Comparison of ENCODE assay signal across 28 mouse cellular contexts in the genomic region with DNA sequence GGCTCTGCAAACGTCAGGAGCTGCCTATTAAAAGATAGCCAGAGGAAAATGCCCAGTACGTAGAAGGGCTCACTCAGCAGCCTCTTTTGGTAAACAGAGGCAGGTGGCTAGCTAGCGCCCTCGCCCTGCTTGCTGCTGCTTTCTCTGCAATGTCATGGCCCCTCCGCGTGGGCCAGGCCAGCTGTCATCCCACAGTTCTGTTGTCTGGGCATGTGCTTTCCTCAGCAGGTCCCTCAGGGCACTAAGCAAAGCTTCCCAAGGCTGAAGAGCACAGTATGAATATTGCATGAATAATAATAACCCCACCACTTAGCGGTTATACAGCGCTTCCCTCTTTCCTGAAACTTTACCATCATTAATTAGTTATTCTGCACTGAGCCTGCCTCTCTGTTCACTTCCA. TPM values are rescaled to one million over a fixed set of nuclear protein-coding genes. Genes with fewer than 3 reads are reported as not detected.
DNase-seq lines count a peak whose midpoint lies in the region; ATAC-seq and TF ChIP-seq lines count a peak whose summit lies in the region.
"Had no signal": no experiment of that assay in that cellular context is flagged by ENCODE, and none has a peak within 500 bp of the region (broad histone marks: within the 10 kb centered on the region; RNA-seq: fewer than 3 reads in every experiment).

No protein-coding gene starts in this region.

- peak; percentile 45 for DNase-seq in intestine, embryonic 14.5 days (ENCODE audit: low spot score)
- peak; percentile 33 for DNase-seq in brain, embryonic 14.5 days (ENCODE audit: low read depth)
- DNase-seq in layer of hippocampus, adult 9-11 months = no peak
- DNase-seq in cerebellum, postnatal 25 days = no peak
- DNase-seq: adrenal gland, adult 2 months; cerebellum, adult 11-12 months; gastrocnemius, adult 2 months; heart, postnatal 4 days; kidney, postnatal 25 days; layer of hippocampus, postnatal 36 days; lung, adult 18-20 months; lung, postnatal 10 days; right cerebral cortex, postnatal 14 days had no signal

- no peaks in the 10 kb centered on the region for H3K27me3 ChIP-seq in intestine, embryonic 14.5 days (replicated peaks; ENCODE audit: control insufficient read depth, insufficient read depth, low read length)
- no peaks in the 10 kb centered on the region for H3K27me3 ChIP-seq in intestine, embryonic 15.5 days (replicated peaks)
- no peaks in the 10 kb centered on the region for H3K27me3 ChIP-seq in embryonic facial prominence, embryonic 15.5 days
- no peaks in the 10 kb centered on the region for H3K27me3 ChIP-seq in midbrain, embryonic 16.5 days (ENCODE audit: control insufficient read depth, insufficient read depth, low read depth, low read length)
- H3K27me3 ChIP-seq: forebrain, embryonic 13.5 days; limb, embryonic 13.5 days; liver, embryonic 12.5 days had no signal

- 63% methylated on average over 8 of the region's 8 CpGs for WGBS in intestine, embryonic 14.5 days
- whole genome bisulfite sequencing in intestine, embryonic 15.5 days = 59% methylated on average over 8 of the region's 8 CpGs
- 58% methylated on average over 8 of the region's 8 CpGs for WGBS in embryonic facial prominence, embryonic 15.5 days
- WGBS in midbrain, embryonic 16.5 days = 45% methylated on average over 8 of the region's 8 CpGs

- H3K9me3 ChIP-seq in intestine, embryonic 14.5 days (ENCODE audit: control insufficient read depth, low read length) = no peaks in the 10 kb centered on the region
- H3K9me3 ChIP-seq in intestine, embryonic 15.5 days = no peaks in the 10 kb centered on the region
- no peaks in the 10 kb centered on the region for H3K9me3 ChIP-seq in embryonic facial prominence, embryonic 15.5 days (replicated peaks)
- H3K9me3 ChIP-seq in midbrain, embryonic 16.5 days (replicated peaks; ENCODE audit: control insufficient read depth, low read length, poor library complexity, severe bottlenecking) = no peaks in the 10 kb centered on the region
- H3K9me3 ChIP-seq: forebrain, embryonic 13.5 days; heart, embryonic 15.5 days; limb, embryonic 13.5 days; liver, embryonic 12.5 days had no signal

- no peak overlapping the region for H3K4me2 ChIP-seq in intestine, embryonic 14.5 days (ENCODE audit: low read length)
- H3K4me2 ChIP-seq in intestine, embryonic 15.5 days (replicated peaks) = no peak overlapping the region
- no peak overlapping the region for H3K4me2 ChIP-seq in embryonic facial prominence, embryonic 15.5 days (replicated peaks)
- H3K4me2 ChIP-seq in midbrain, embryonic 16.5 days (ENCODE audit: low read length) = no peak overlapping the region
- H3K4me2 ChIP-seq: forebrain, embryonic 13.5 days; heart, embryonic 15.5 days; limb, embryonic 13.5 days; liver, embryonic 12.5 days had no signal

- H3K36me3 ChIP-seq in intestine, embryonic 14.5 days (ENCODE audit: control insufficient read depth, insufficient read depth, low read length) = no peaks in the 10 kb centered on the region
- no peaks in the 10 kb centered on the region for H3K36me3 ChIP-seq in intestine, embryonic 15.5 days
- H3K36me3 ChIP-seq in embryonic facial prominence, embryonic 15.5 days = no peaks in the 10 kb centered on the region
- H3K36me3 ChIP-seq in midbrain, embryonic 16.5 days (ENCODE audit: control insufficient read depth, insufficient read depth, low read length) = no peaks in the 10 kb centered on the region
- H3K36me3 ChIP-seq: heart, embryonic 15.5 days; limb, embryonic 13.5 days; liver, embryonic 12.5 days had no signal

- H3K4me3 ChIP-seq in intestine, embryonic 14.5 days (ENCODE audit: low read depth, low read length) = no peak overlapping the region
- no peak overlapping the region for H3K4me3 ChIP-seq in intestine, embryonic 15.5 days (replicated peaks)
- no peak overlapping the region for H3K4me3 ChIP-seq in embryonic facial prominence, embryonic 15.5 days (replicated peaks)
- no peak overlapping the region for H3K4me3 ChIP-seq in midbrain, embryonic 16.5 days (ENCODE audit: low read depth, low read length)
- H3K4me3 ChIP-seq: erythroblast, embryonic 14.5 days; forebrain, embryonic 13.5 days; gastrocnemius, adult 2 months; heart, embryonic 15.5 days; layer of hippocampus, adult 2 months; limb, embryonic 13.5 days; liver, embryonic 12.5 days had no signal

- no peak overlapping the region for H3K27ac ChIP-seq in intestine, embryonic 14.5 days (ENCODE audit: low read depth)
- no peak overlapping the region for H3K27ac ChIP-seq in intestine, embryonic 15.5 days
- H3K27ac ChIP-seq in embryonic facial prominence, embryonic 15.5 days (replicated peaks) = no peak overlapping the region
- H3K27ac ChIP-seq in midbrain, embryonic 16.5 days (ENCODE audit: low read length) = no peak overlapping the region
- H3K27ac ChIP-seq: forebrain, embryonic 13.5 days; gastrocnemius, adult 2 months; heart, embryonic 15.5 days; layer of hippocampus, adult 2 months; limb, embryonic 13.5 days; liver, embryonic 12.5 days; stomach, postnatal 0 days had no signal

- ATAC-seq in intestine, embryonic 14.5 days (replicated peaks; ENCODE audit: low FRiP score, low TSS enrichment, low read depth) = no peak
- ATAC-seq in intestine, embryonic 15.5 days = no peak
- ATAC-seq in embryonic facial prominence, embryonic 15.5 days (ENCODE audit: insufficient number of reproducible peaks, low FRiP score, low TSS enrichment, low read depth) = 0 out of 2 replicates have a peak, but pooled peaks have one; percentile 37
- ATAC-seq in midbrain, embryonic 16.5 days = 0 out of 2 replicates have a peak, but pooled peaks have one; percentile 32
- ATAC-seq: forebrain, embryonic 13.5 days; intestine, embryonic 16.5 days; liver, embryonic 12.5 days had no signal

- TF ChIP-seq CTCF in brain, embryonic 14.5 days (IDR thresholded peaks at IDR 0.05; ENCODE audit: borderline replicate concordance, extremely low read depth, insufficient read depth, insufficient read length) = no peak

- no peak overlapping the region for H3K9ac ChIP-seq in intestine, embryonic 14.5 days (ENCODE audit: low read length)
- H3K9ac ChIP-seq in intestine, embryonic 15.5 days = no peak overlapping the region
- no peak overlapping the region for H3K9ac ChIP-seq in embryonic facial prominence, embryonic 15.5 days
- no peak overlapping the region for H3K9ac ChIP-seq in midbrain, embryonic 16.5 days (ENCODE audit: low read depth, low read length)
- H3K9ac ChIP-seq: forebrain, embryonic 13.5 days; heart, embryonic 15.5 days; limb, embryonic 13.5 days; liver, embryonic 12.5 days had no signal

- TF ChIP-seq POLR2A in brain, embryonic 14.5 days (IDR thresholded peaks at IDR 0.05; ENCODE audit: borderline replicate concordance, extremely low read depth, insufficient read depth, insufficient read length, poor library complexity, severe bottlenecking) = no peak

- H3K4me1 ChIP-seq in intestine, embryonic 14.5 days (replicated peaks; ENCODE audit: control insufficient read depth, insufficient read depth, low read length) = 0 out of 2 replicates have a peak, but pooled peaks cover 5% of the 10 kb centered on the region
- H3K4me1 ChIP-seq in intestine, embryonic 15.5 days (replicated peaks) = 0 out of 2 replicates have a peak, but pooled peaks cover 3% of the 10 kb centered on the region
- H3K4me1 ChIP-seq in embryonic facial prominence, embryonic 15.5 days = no peaks in the 10 kb centered on the region
- H3K4me1 ChIP-seq in midbrain, embryonic 16.5 days (ENCODE audit: control insufficient read depth, insufficient read depth, low read length) = no peaks in the 10 kb centered on the region
- H3K4me1 ChIP-seq: limb, embryonic 13.5 days; liver, embryonic 12.5 days had no signal

RNA-seq across cellular contexts. Expression of a gene that starts 10.6 kb away (rescaled TPM):
- polyA plus RNA-seq in intestine, embryonic 14.5 days (2014; fragmentation: Nextera tagmentation; extraction: Ambion mirVana) = 1.4 and 2.2 TPM in 2 replicates
- polyA plus RNA-seq in intestine, embryonic 15.5 days (2015; fragmentation: Nextera tagmentation; extraction: Ambion mirVana) = 1.3 and 2.0 TPM in 2 replicates
- polyA plus RNA-seq in brain, embryonic 14.5 days (2012; rRNA removed) = 0.38 and 0.62 TPM in 2 replicates
- polyA plus RNA-seq in embryonic facial prominence, embryonic 15.5 days (2015; fragmentation: Nextera tagmentation; extraction: Ambion mirVana) = 0.60 and 0.68 TPM in 2 replicates
- 0.69 and 0.73 TPM in 2 replicates for polyA plus RNA-seq in midbrain, embryonic 16.5 days (2015; fragmentation: Nextera tagmentation; extraction: Ambion mirVana)
- polyA plus RNA-seq: erythroblast, embryonic 14.5 days had no signal

RNA-seq across cellular contexts. Expression of a gene that starts 37.4 kb away (rescaled TPM):
- polyA plus RNA-seq in intestine, embryonic 14.5 days (2014; fragmentation: Nextera tagmentation; extraction: Ambion mirVana) = not detected in 2 replicates
- polyA plus RNA-seq in intestine, embryonic 15.5 days (2015; fragmentation: Nextera tagmentation; extraction: Ambion mirVana) = 0.06 and 0.11 TPM in 2 replicates
- polyA plus RNA-seq in brain, embryonic 14.5 days (2012; rRNA removed) = not detected in 2 replicates
- 0.07 and 0.19 TPM in 2 replicates for polyA plus RNA-seq in embryonic facial prominence, embryonic 15.5 days (2015; fragmentation: Nextera tagmentation; extraction: Ambion mirVana)
- 0.08 TPM in 1 of 2 replicates, not detected in the other for polyA plus RNA-seq in midbrain, embryonic 16.5 days (2015; fragmentation: Nextera tagmentation; extraction: Ambion mirVana)
- polyA plus RNA-seq: C2C12; embryonic facial prominence, embryonic 11.5 days; erythroblast, embryonic 14.5 days; forebrain, embryonic 13.5 days; limb, embryonic 13.5 days; liver, embryonic 12.5 days; stomach, postnatal 0 days; thymus, postnatal 0 days; urinary bladder, adult 2 months had no signal

Comparison
In these comparisons a context has a peak if more than half of its experiments do, and no peak if none do; other contexts are left out.
1. ATAC-seq: peak in embryonic facial prominence, embryonic 15.5 days (single experiment) and midbrain, embryonic 16.5 days (single experiment); none in intestine, embryonic 14.5 days (single experiment) and intestine, embryonic 15.5 days (single experiment).
2. DNase-seq: peak in intestine, embryonic 14.5 days (single experiment) and brain, embryonic 14.5 days (single experiment); none in layer of hippocampus, adult 9-11 months (single experiment) and cerebellum, postnatal 25 days (0 of 2).